Mouse (Mus musculus) embryonic stem cell, embryonic (primary cell): ENCODE results near the gene Adgre1.

Experiments
- CTCF ChIA-PET, 4 experiments: fragments of 300-600 bp in 2 of 4; fragments of 350-600 bp in 2 of 4; sonication (Branson Sonifier 250); formaldehyde crosslinking; loops; one replicate each; lab custom pipeline; 2022; ENCODE audit warnings: inconsistent platforms in 2 of 4; lab: Charles Lee
- POLR2A ChIA-PET, 4 experiments: fragments of 300-600 bp in 2 of 4; fragments of 350-600 bp in 2 of 4; sonication (Branson Sonifier 250); formaldehyde crosslinking; loops; one replicate each; lab custom pipeline; 2022; ENCODE audit warnings: antibody characterized with exemption in 4 of 4, inconsistent platforms in 1 of 4; lab: Charles Lee

Gene Adgre1

GRCm38 (mm10) chr17:57358441-57358840 lies at the start of gene Adgre1:
Gene Adgre1, plus strand, starts transcription at chr17:57358691.
- CTCF ChIA-PET = no interaction called here
- POLR2A ChIA-PET = no interaction called here

GRCm38 (mm10) chr17:57311801-57312200 lies 46.7 kb upstream of the Adgre1 start:
- CTCF ChIA-PET = interaction anchor here in 3 of 4 experiments (0.6 to 1.8 kb wide), 3 partner anchors 23 to 63 kb away, joined by 3 to 6 read pairs (median 5); partner anchors contain the start of gene Gpr108 (in 1 of the 3)
- POLR2A ChIA-PET = interaction anchor here in 1 of 4 experiments (0.6 to 1.4 kb wide), 4 partner anchors 24 to 429 kb away, joined by 3 to 5 read pairs (median 4); no protein-coding TSS in a partner anchor

GRCm38 (mm10) chr17:57327615-57328014 lies 30.9 kb upstream of the Adgre1 start:
- POLR2A ChIA-PET = no interaction called here
- CTCF ChIA-PET = no interaction called here

- CTCF ChIA-PET = interaction anchor here in 2 of 4 experiments (0.7 to 1.3 kb wide), 4 partner anchors 12 to 162 kb away, joined by 3 to 4 read pairs (median 3); partner anchors contain the start of gene Gpr108 (in 1 of the 2)
- POLR2A ChIA-PET = no interaction called here
Observed at GRCm38 (mm10) chr17:57328944-57329343, 29.5 kb upstream of the Adgre1 start.

- ChIA-PET POLR2A (interaction anchor here in 1 of 4 experiments (0.6 kb wide), 1 partner anchor 287 kb away, joined by 6 read pairs; no protein-coding TSS in a partner anchor), CTCF (no interaction called here)
Observed at GRCm38 (mm10) chr17:57330993-57331392, 27.5 kb upstream of the Adgre1 start.

- POLR2A ChIA-PET = interaction anchor here in 3 of 4 experiments (0.6 to 1.5 kb wide), 8 partner anchors 79 to 469 kb away, joined by 3 to 8 read pairs (median 4); partner anchors contain the start of genes Gm17949 (in 2 of the 3), Gtf2f1 (in 2 of the 3), Alkbh7 (in 1 of the 3) and Khsrp (in 1 of the 3)
- CTCF ChIA-PET = interaction anchor here in 3 of 4 experiments (0.5 to 1.6 kb wide), 16 partner anchors 53 to 1628 kb away, joined by 3 to 9 read pairs (median 4); partner anchors contain the start of genes Gpr108 (in 1 of the 3), Khsrp (in 1 of the 3) and Vav1 (in 1 of the 3)
Observed at GRCm38 (mm10) chr17:57332241-57332640, 26.2 kb upstream of the Adgre1 start.

- ChIA-PET CTCF (interaction anchor here (0.5 to 3.1 kb wide), 94 partner anchors 13 to 1839 kb away, joined by 3 to 62 read pairs (median 5); partner anchors contain the start of genes Gpr108 (in 3 of the 4), Khsrp (in 2 of the 4), Alkbh7 (in 1 of the 4) and Clpp (in 1 of the 4)), POLR2A (interaction anchor here (0.5 to 2.8 kb wide), 18 partner anchors 21 to 323 kb away, joined by 3 to 17 read pairs (median 4); partner anchors contain the start of genes Gpr108 (in 3 of the 4), Khsrp (in 2 of the 4), Gm17949 (in 1 of the 4) and Gtf2f1 (in 1 of the 4))
Observed at GRCm38 (mm10) chr17:57334001-57334760, 24.3 kb upstream of the Adgre1 start.

- CTCF ChIA-PET = interaction anchor here (0.5 to 3.1 kb wide), 102 partner anchors 13 to 1839 kb away, joined by 3 to 62 read pairs (median 4); partner anchors contain the start of genes Gpr108 (in 3 of the 4), Khsrp (in 2 of the 4), Vav1 (in 2 of the 4) and Alkbh7 (in 1 of the 4)
- POLR2A ChIA-PET = interaction anchor here (0.5 to 2.8 kb wide), 18 partner anchors 22 to 324 kb away, joined by 3 to 17 read pairs (median 4); partner anchors contain the start of genes Gpr108 (in 3 of the 4), Khsrp (in 2 of the 4), Gm17949 (in 1 of the 4) and Gtf2f1 (in 1 of the 4)
Observed at GRCm38 (mm10) chr17:57334761-57335150, 23.7 kb upstream of the Adgre1 start.

GRCm38 (mm10) chr17:57335194-57335593 lies 23.3 kb upstream of the Adgre1 start:
- POLR2A ChIA-PET = interaction anchor here (0.6 to 2.8 kb wide), 10 partner anchors 22 to 324 kb away, joined by 3 to 17 read pairs (median 5); partner anchors contain the start of genes Gpr108 (in 2 of the 4), Gm17949 (in 1 of the 4), Gtf2f1 (in 1 of the 4) and Khsrp (in 1 of the 4)
- CTCF ChIA-PET = interaction anchor here (0.6 to 3.1 kb wide), 68 partner anchors 14 to 864 kb away, joined by 3 to 62 read pairs (median 6); partner anchors contain the start of genes Gpr108 (in 3 of the 4), Alkbh7 (in 2 of the 4), Khsrp (in 2 of the 4) and Vav1 (in 2 of the 4)

GRCm38 (mm10) chr17:57335673-57336303 lies 22.7 kb upstream of the Adgre1 start:
- POLR2A ChIA-PET = interaction anchor here in 2 of 4 experiments (0.7 to 2.8 kb wide), 6 partner anchors 23 to 304 kb away, joined by 3 to 17 read pairs (median 4); partner anchors contain the start of genes Gpr108 (in 2 of the 2), Khsrp (in 1 of the 2) and Trip10 (in 1 of the 2)

GRCm38 (mm10) chr17:57337996-57338395 lies 20.5 kb upstream of the Adgre1 start:
- POLR2A ChIA-PET = no interaction called here
- CTCF ChIA-PET = interaction anchor here in 1 of 4 experiments (0.7 kb wide), 1 partner anchor 327 kb away, joined by 10 read pairs; the partner anchor contains the start of genes Gm17949 and Gtf2f1

More at GRCm38 (mm10) chr17:57335673-57336303, 22.7 kb upstream of the Adgre1 start:
- CTCF ChIA-PET = interaction anchor here (0.6 to 3.1 kb wide), 46 partner anchors 13 to 400 kb away, joined by 3 to 62 read pairs (median 6); partner anchors contain the start of genes Alkbh7 (in 2 of the 4), Gpr108 (in 2 of the 4), Vav1 (in 2 of the 4) and Clpp (in 1 of the 4)

GRCm38 (mm10) chr17:57339298-57339697 lies 19.2 kb upstream of the Adgre1 start:
- CTCF ChIA-PET = no interaction called here
- POLR2A ChIA-PET = no interaction called here

GRCm38 (mm10) chr17:57341568-57341967 lies 16.9 kb upstream of the Adgre1 start:
- ChIA-PET CTCF (interaction anchor here in 2 of 4 experiments (0.6 to 1.2 kb wide), 2 partner anchors 12 to 122 kb away, joined by 3 to 4 read pairs; no protein-coding TSS in a partner anchor), POLR2A (interaction anchor here in 2 of 4 experiments (0.6 to 0.7 kb wide), 3 partner anchors 232 to 1408 kb away, joined by 3 read pairs; no protein-coding TSS in a partner anchor)

GRCm38 (mm10) chr17:57344029-57344707 lies 14.3 kb upstream of the Adgre1 start:
- ChIA-PET CTCF (no interaction called here), POLR2A (no interaction called here)

- ChIA-PET CTCF (no interaction called here), POLR2A (no interaction called here)
Observed at GRCm38 (mm10) chr17:57347017-57347416, 11.5 kb upstream of the Adgre1 start.

GRCm38 (mm10) chr17:57347781-57348180 lies 10.7 kb upstream of the Adgre1 start:
- POLR2A ChIA-PET = no interaction called here

GRCm38 (mm10) chr17:57349067-57349466 lies 9.4 kb upstream of the Adgre1 start:
- ChIA-PET POLR2A (no interaction called here), CTCF (interaction anchor here in 1 of 4 experiments (0.8 kb wide), 1 partner anchor 14 kb away, joined by 5 read pairs; no protein-coding TSS in a partner anchor)

More at GRCm38 (mm10) chr17:57347781-57348180, 10.7 kb upstream of the Adgre1 start:
- CTCF ChIA-PET = interaction anchor here in 1 of 4 experiments (0.7 kb wide), 1 partner anchor 13 kb away, joined by 4 read pairs; no protein-coding TSS in a partner anchor
